Mouse (Mus musculus): ENCODE results near the gene Ano6. TPM values are rescaled to one million over a fixed set of nuclear protein-coding genes. Genes with fewer than 3 reads are reported as not detected.

The Ano6 gene
- polyA plus RNA-seq, 1 experiment from 2014 or later = 54.0 TPM

- WGBS = 51% methylated on average over 5 of the region's 5 CpGs
- peak overlapping the region; percentile 84; the same call in 1 of the 2 replicates for H3K27ac ChIP-seq
These were observed 1.2 kb downstream of the Ano6 start for GRCm38 (mm10) chr15:95791855-95792254.

DNA sequence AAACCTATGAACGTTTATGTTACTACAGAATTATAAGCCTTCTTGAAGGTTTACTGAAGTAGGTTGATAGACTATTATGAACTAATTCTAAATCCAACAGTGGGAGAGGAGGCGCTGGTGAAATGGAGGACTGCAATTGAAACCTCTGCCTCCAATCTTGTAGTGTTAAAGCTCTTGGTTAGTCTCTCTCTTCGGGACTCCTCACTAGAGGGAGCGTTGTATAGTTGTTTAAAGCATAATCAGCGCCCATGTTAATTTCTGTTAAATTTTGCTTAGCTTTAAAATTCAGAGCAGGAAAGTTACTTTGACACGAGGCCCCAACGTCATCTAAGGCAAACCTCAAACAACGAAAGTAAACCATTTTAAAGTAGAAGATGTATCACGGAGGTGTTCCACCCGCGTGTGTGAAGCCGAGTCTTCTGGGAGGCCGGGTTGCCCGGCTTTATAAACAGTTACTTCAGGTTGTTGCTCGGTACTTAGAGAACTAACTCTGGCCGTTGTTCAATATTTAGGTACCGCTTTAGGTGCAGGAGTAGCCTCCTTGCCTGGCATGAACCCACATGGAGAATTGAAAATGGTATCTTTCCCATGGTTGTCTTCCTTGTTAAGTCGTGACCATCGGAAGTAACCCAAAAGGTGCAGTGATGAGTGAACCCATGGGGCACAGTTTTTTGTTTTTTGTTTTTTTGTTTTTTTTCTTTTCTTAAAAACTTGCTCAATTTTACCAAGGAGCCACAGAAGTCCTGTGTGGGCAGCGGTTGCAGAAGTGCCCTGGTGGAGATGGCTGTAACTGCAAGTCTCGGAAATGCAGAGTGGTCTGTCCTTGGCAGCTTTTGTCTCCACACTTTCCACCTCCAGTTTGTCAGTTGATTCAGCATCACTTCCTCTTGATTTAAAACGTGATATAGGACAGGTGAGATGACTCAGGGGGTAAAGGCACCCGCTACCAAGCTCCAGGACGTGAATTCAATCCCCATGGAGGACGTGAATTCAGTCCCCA is 1.9 kb downstream of the Ano6 start:
- H3K36me3 ChIP-seq = no peaks in the 10 kb centered on the region
- 76% methylated on average over 25 of the region's 25 CpGs for WGBS
- no peak for ATAC-seq (replicated peaks; ENCODE audit: low FRiP score)
- H3K27ac ChIP-seq = no peak overlapping the region
- H3K4me2 ChIP-seq = peak overlapping the region; percentile 70
- H3K9ac ChIP-seq = no peak overlapping the region
- no peaks in the 10 kb centered on the region for H3K9me3 ChIP-seq (replicated peaks)
- H3K27me3 ChIP-seq = no peaks in the 10 kb centered on the region
- peak overlapping the region; percentile 89; the same call in 1 of the 2 replicates for H3K4me3 ChIP-seq (replicated peaks)
- H3K4me1 ChIP-seq = peaks cover 60% of the 10 kb centered on the region

More at GRCm38 (mm10) chr15:95791855-95792254, 1.2 kb downstream of the Ano6 start:
- no peaks in the 10 kb centered on the region for H3K27me3 ChIP-seq
- peaks cover 54% of the 10 kb centered on the region for H3K4me1 ChIP-seq
- peak overlapping the region; percentile 91; the same call in 1 of the 2 replicates for H3K9ac ChIP-seq
- no peak for ATAC-seq (replicated peaks; ENCODE audit: low FRiP score)
- H3K4me3 ChIP-seq (replicated peaks) = peak overlapping the region; percentile 89
- no peaks in the 10 kb centered on the region for H3K36me3 ChIP-seq
- H3K4me2 ChIP-seq = peak overlapping the region; percentile 70
- no peaks in the 10 kb centered on the region for H3K9me3 ChIP-seq (replicated peaks)

DNA sequence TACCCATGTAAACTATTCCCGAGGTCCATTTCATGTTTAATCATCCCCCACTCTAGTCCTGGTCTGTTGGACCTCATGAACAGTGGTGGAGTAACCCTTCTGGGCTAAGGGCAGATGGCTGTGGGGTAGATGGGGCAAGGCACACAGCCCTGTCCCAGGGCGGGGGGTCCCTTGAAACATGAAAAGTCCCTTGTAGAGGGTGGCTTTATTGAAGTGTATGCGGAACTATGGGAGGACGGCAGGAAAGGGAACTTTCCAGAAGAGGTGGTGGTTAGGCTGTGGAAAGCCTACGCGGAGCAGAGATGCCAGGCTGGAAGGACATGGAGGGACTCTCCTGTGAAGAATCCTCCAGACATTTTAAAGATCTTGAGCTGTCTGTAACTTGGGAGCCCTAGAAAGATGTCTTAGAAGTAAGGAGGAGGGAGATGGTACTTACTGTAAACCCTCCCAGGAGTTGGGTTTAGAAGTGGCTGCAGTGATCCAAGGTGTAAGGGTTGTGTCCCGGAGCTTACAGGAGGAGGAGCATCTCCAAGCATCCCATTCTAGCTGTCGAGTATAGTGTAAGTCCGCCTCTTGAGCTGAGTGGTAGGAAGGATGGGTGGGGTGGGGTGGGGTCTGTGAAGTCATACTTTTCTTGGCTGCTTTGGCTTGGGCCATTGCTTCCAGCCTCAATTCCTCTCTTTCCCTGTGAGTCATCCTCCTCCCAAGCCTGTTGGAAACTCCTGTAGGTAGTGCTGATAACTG is 3.3 kb downstream of the Ano6 start:
- peaks cover 67% of the 10 kb centered on the region for H3K4me1 ChIP-seq
- H3K27me3 ChIP-seq = no peaks in the 10 kb centered on the region
- H3K4me2 ChIP-seq = no peak overlapping the region
- no peak overlapping the region for H3K9ac ChIP-seq
- no peaks in the 10 kb centered on the region for H3K9me3 ChIP-seq (replicated peaks)
- no peak for ATAC-seq (replicated peaks; ENCODE audit: low FRiP score)
- 79% methylated on average over 9 of the region's 9 CpGs for WGBS
- H3K27ac ChIP-seq = no peak overlapping the region
- H3K4me3 ChIP-seq (replicated peaks) = no peak overlapping the region
- H3K36me3 ChIP-seq = peaks cover 7% of the 10 kb centered on the region; the same call in 1 of the 2 replicates

- Histone ChIP-seq H3K4me3 (replicated peaks) (no peak overlapping the region), H3K4me1 (peaks cover 62% of the 10 kb centered on the region), H3K36me3 (peaks cover 10% of the 10 kb centered on the region; the same call in 1 of the 2 replicates), H3K27me3 (no peaks in the 10 kb centered on the region), H3K9me3 (replicated peaks) (no peaks in the 10 kb centered on the region), H3K9ac (no peak overlapping the region), H3K27ac (peak overlapping the region; percentile 32; the same call in 1 of the 2 replicates), H3K4me2 (0 out of 2 replicates have a peak overlapping the region, but pooled peaks have one; percentile 14)
- ATAC-seq (replicated peaks; ENCODE audit: low FRiP score) = no peak
- WGBS = 52% methylated on average over 10 of the region's 10 CpGs
These were observed 4.2 kb downstream of the Ano6 start for GRCm38 (mm10) chr15:95794611-95795565.

DNA sequence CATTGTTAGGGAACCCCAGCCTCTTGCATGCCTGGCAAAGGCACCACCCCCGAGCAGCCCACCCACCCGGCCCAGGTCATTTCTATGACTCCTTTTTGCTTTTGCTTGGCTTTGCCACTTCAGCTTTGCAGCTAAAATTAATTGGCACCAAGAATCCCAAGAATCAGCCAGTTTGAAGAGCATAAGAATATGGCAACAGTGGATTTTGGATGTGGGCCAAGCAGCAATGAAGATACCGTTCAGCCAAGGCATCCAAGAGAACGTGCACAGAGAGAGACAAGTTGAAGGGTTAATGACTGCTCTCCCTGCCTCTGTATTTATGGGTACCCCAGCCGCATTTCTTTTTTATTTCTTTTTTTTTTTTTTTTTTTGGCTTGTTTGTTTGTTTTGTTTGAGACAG is 5.4 kb downstream of the Ano6 start:
- Histone ChIP-seq H3K27ac (no peak overlapping the region), H3K27me3 (no peaks in the 10 kb centered on the region), H3K9me3 (replicated peaks) (no peaks in the 10 kb centered on the region), H3K4me1 (peaks cover 64% of the 10 kb centered on the region), H3K4me3 (replicated peaks) (no peak overlapping the region), H3K9ac (no peak overlapping the region), H3K4me2 (no peak overlapping the region), H3K36me3 (peaks cover 15% of the 10 kb centered on the region; the same call in 1 of the 2 replicates)
- no peak for ATAC-seq (replicated peaks; ENCODE audit: low FRiP score)
- 58% methylated on average over 5 of the region's 5 CpGs for WGBS

DNA sequence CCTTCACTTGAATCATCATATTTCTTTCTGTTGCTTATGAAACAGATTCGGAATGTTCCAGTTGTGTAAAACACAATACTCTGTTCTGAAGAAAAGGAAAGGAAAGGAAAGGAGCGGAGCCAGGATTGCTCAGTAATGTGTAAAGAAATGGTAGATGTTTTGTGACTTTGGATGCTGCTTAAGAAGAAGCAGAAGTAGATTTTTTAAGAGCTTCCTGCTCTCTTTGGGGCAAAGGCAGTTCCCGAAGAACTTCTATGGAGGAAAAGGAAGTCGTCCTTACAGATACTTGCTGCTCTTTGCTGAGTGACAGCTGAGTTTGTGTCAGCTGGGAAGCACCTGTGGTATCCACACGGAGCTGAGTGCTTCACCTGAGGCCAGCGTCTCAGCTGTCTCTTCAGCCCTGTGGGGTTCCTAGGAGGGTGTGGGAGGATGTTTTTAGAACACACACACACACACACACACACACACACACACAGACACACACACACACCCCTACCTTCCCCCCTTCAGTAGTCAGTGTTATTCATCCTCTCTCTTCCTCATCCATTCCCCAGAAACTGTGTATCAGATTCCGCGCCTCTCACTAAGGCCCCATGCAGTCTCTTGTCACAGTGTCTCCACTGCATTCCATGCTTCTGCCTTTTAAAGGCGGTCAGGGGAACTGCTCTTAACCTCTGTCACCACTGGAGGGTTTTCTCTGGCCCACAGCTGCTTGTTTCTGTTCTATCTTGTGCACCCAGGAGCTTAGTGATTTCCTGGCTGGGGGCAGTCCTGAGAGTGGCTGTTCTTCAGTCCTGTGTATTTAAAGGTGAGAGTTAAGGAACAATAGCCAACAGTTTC is 6.7 kb downstream of the Ano6 start:
- peak; percentile 40 for ATAC-seq (replicated peaks; ENCODE audit: low FRiP score)
- H3K4me1 ChIP-seq = peaks cover 66% of the 10 kb centered on the region
- no peak overlapping the region for H3K4me3 ChIP-seq (replicated peaks)
- H3K9me3 ChIP-seq (replicated peaks) = no peaks in the 10 kb centered on the region
- no peak overlapping the region for H3K4me2 ChIP-seq
- no peaks in the 10 kb centered on the region for H3K27me3 ChIP-seq
- no peak overlapping the region for H3K9ac ChIP-seq
- H3K36me3 ChIP-seq = peaks cover 20% of the 10 kb centered on the region; the same call in 1 of the 2 replicates
- 42% methylated on average over 9 of the region's 9 CpGs for WGBS
- 0 out of 2 replicates have a peak overlapping the region, but pooled peaks have one; percentile 34 for H3K27ac ChIP-seq

- ATAC-seq (replicated peaks; ENCODE audit: low FRiP score) = no peak
- Histone ChIP-seq H3K36me3 (peaks cover 20% of the 10 kb centered on the region; the same call in 1 of the 2 replicates), H3K9ac (no peak overlapping the region), H3K27me3 (no peaks in the 10 kb centered on the region), H3K4me2 (no peak overlapping the region), H3K4me1 (peaks cover 66% of the 10 kb centered on the region), H3K27ac (no peak overlapping the region), H3K9me3 (replicated peaks) (no peaks in the 10 kb centered on the region), H3K4me3 (replicated peaks) (no peak overlapping the region)
- 87% methylated on average over 7 of the region's 7 CpGs for WGBS
These were observed 7.6 kb downstream of the Ano6 start for GRCm38 (mm10) chr15:95798266-95798665.

- whole genome bisulfite sequencing = 97% methylated on average over 5 of the region's 5 CpGs
- H3K27ac ChIP-seq = no peak overlapping the region
- no peak overlapping the region for H3K9ac ChIP-seq
- no peak overlapping the region for H3K4me3 ChIP-seq (replicated peaks)
- H3K4me1 ChIP-seq = peaks cover 64% of the 10 kb centered on the region
- H3K27me3 ChIP-seq = no peaks in the 10 kb centered on the region
- H3K9me3 ChIP-seq (replicated peaks) = no peaks in the 10 kb centered on the region
- H3K4me2 ChIP-seq = no peak overlapping the region
- peaks cover 20% of the 10 kb centered on the region; the same call in 1 of the 2 replicates for H3K36me3 ChIP-seq
- no peak for ATAC-seq (replicated peaks; ENCODE audit: low FRiP score)
These were observed 9.0 kb downstream of the Ano6 start for GRCm38 (mm10) chr15:95799632-95800031.

DNA sequence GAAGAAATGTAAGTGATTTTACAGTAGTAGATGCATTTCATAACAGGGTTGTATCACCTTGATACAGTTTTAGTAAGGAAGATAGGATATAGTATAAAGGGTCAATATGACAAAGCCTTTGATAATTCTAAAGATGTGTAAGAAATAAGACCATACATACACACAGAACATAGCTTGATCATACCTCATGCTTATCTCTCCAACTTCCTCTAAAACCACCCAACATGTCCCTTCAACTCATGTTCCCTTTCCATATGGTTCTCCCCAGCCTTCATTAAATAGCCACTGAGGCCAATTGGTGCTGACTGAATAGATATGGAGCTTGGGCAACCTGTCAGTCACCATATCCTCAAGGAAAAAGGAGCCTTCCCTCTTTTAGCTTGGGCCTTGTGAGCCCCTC is 9.4 kb downstream of the Ano6 start:
- H3K9ac ChIP-seq = no peak overlapping the region
- no peak for ATAC-seq (replicated peaks; ENCODE audit: low FRiP score)
- H3K4me3 ChIP-seq (replicated peaks) = no peak overlapping the region
- peaks cover 64% of the 10 kb centered on the region for H3K4me1 ChIP-seq
- no peaks in the 10 kb centered on the region for H3K27me3 ChIP-seq
- H3K36me3 ChIP-seq = peaks cover 20% of the 10 kb centered on the region; the same call in 1 of the 2 replicates
- no peak overlapping the region for H3K4me2 ChIP-seq
- H3K9me3 ChIP-seq (replicated peaks) = no peaks in the 10 kb centered on the region
- H3K27ac ChIP-seq = no peak overlapping the region

DNA sequence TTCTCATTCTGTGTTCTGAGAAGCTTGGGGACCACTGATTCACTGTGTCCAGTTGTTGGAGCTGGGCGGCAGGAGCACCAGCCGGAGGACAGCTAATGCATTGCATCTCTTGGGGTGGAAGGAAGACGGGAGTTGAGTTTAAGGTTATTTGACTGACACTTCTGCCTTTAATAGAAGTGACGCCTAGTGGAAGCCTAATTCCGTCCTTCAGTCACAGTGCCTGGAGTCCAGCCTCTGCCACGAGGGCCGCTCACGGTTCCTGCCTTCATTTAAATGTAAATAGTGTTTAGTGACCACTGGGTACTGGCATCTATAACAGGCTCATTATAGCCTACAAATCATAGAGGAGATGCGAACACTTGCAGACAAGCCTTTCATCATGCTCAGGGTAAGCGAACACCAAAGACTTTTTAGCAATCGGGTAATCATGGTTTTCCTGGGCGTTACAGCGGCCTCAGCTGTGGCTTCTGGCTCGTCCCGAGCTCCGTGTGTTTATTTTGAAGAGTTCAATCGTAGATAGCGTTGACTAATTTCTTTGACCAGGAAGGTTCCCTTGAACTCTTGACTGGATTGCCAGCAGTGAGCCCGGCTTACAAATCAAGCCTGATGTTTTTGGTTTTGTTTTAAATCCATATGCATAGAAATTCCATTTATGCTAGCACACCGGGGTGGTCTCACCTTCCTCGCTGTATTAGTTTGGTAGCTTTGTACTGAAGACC is 10.8 kb downstream of the Ano6 start:
- peaks cover 59% of the 10 kb centered on the region for H3K4me1 ChIP-seq
- H3K27ac ChIP-seq = 0 out of 2 replicates have a peak overlapping the region, but pooled peaks have one; percentile 18
- peaks cover 20% of the 10 kb centered on the region; the same call in 1 of the 2 replicates for H3K36me3 ChIP-seq
- no peak for ATAC-seq (replicated peaks; ENCODE audit: low FRiP score)
- H3K9ac ChIP-seq = no peak overlapping the region
- H3K9me3 ChIP-seq (replicated peaks) = no peaks in the 10 kb centered on the region
- WGBS = 75% methylated on average over 21 of the region's 21 CpGs
- H3K4me3 ChIP-seq (replicated peaks) = no peak overlapping the region
- H3K27me3 ChIP-seq = no peaks in the 10 kb centered on the region
- no peak overlapping the region for H3K4me2 ChIP-seq

Data from kidney, embryonic 15.5 days (tissue).